Mouse (Mus musculus) hindbrain, embryonic 11.5 days (tissue): Measurements from ENCODE around the gene Pde4a. TPM values are rescaled to one million over a fixed set of nuclear protein-coding genes. Genes with fewer than 3 reads are reported as not detected.
"Not testable (repeated sequence)": the region's sequence is repeated elsewhere in the genome, so short reads cannot be mapped to it uniquely, and the experiment has no call there.

Experiments used
- ATAC-seq: fragments of 200-750 bp; cut with Nextera tagmentation; 2 replicates; pipeline ENCODE4 v1.8.0; 2017; ENCODE audit warnings: mild to moderate bottlenecking, moderate TSS enrichment, moderate library complexity; ENCODE audit not compliant: low FRiP score
- DNase-seq: peaks from one replicate; pipeline ENCODE4 v3.0.0-alpha.2; 2015; ENCODE audit warnings: low spot score
- H3K27ac ChIP-seq: fragments of 300-500 bp; sonication (generic); 2 replicates; pipeline ENCODE4 v1.5.1; 2014; ENCODE audit warnings: mild to moderate bottlenecking, low read depth, low read length
- H3K27me3 ChIP-seq: fragments of 300-500 bp; sonication (generic); 2 replicates; pipeline ENCODE4 v1.6.1; 2014; ENCODE audit warnings: mild to moderate bottlenecking, low read length, moderate library complexity, mixed read lengths; ENCODE audit not compliant: control insufficient read depth, insufficient read depth
- H3K36me3 ChIP-seq: fragments of 300-500 bp; sonication (generic); 2 replicates; pipeline ENCODE4 v1.6.1; 2014; ENCODE audit warnings: mild to moderate bottlenecking, low read length, moderate library complexity, mixed read lengths; ENCODE audit not compliant: control insufficient read depth, insufficient read depth
- H3K4me1 ChIP-seq: fragments of 300-500 bp; sonication (generic); replicated peaks from 2 replicates; pipeline ENCODE4 v1.6.1; 2014; ENCODE audit warnings: low read length, mixed read lengths; ENCODE audit not compliant: control insufficient read depth, insufficient read depth
- H3K4me2 ChIP-seq: fragments of 300-500 bp; sonication (generic); replicated peaks from 2 replicates; pipeline ENCODE4 v1.6.1; 2014; ENCODE audit warnings: mild to moderate bottlenecking, low read depth, low read length
- H3K4me3 ChIP-seq: fragments of 300-500 bp; sonication (generic); 2 replicates; pipeline ENCODE4 v1.5.1; 2014; ENCODE audit warnings: low read depth, low read length
- H3K9ac ChIP-seq: fragments of 300-500 bp; sonication (generic); 2 replicates; pipeline ENCODE4 v1.6.1; 2014; ENCODE audit warnings: low read depth, low read length
- H3K9me3 ChIP-seq: fragments of 300-500 bp; sonication (generic); 2 replicates; pipeline ENCODE4 v1.6.1; 2016; ENCODE audit warnings: low read length; ENCODE audit not compliant: control insufficient read depth
- WGBS: fragments of 180-500 bp; shearing (Covaris S2); extraction: QIAGEN DNeasy Blood & Tissue Kit; methylation state at CpG from one replicate; pipeline ENCODE4 v1.1.7; 2014; 5-methylcytosine and 5-hydroxymethylcytosine counted together
- polyA plus RNA-seq: library from polyadenylated mRNA; unstranded; fragments of >200 nt; fragmentation: Nextera tagmentation; extraction: Ambion mirVana; gene quantifications from 2 replicates; pipeline ENCODE4 v1.2.1, GENCODE M21; 2014

Gene Pde4a
- polyA plus RNA-seq, 1 experiment from 2014 or later, result 5.7 TPM

DNA sequence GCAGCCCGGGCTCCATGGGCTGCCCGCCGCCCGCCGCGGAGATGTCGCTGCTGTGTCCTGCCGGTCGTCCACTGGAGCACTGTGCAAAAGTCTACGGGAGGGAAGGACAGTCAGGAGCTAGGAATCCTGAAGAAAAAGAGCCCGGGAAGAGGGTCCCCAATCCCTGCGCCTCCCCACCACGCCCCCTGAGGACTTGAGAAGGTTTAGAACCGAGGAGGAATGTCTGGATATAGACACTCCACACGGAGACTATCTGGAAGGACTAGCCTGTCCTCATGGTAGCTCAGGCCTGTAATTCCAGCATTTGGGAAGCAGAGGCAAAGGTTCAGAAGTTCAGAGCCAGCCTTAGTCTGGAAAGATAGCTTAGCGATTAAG lies 79.6 kb downstream of the Pde4a start:
- WGBS, result 1% methylated on average over 15 of the region's 16 CpGs
- Histone ChIP-seq H3K27ac (no peak overlapping the region), H3K9ac (peak overlapping the region; percentile 54; the same call in 1 of the 2 replicates), H3K27me3 (peaks cover 76% of the 10 kb centered on the region), H3K9me3 (no peaks in the 10 kb centered on the region), H3K4me3 (peak overlapping the region; percentile 40), H3K4me2 (peak overlapping the region; percentile 77), H3K36me3 (no peaks in the 10 kb centered on the region), H3K4me1 (peaks cover 6% of the 10 kb centered on the region; the same call in 1 of the 2 replicates)
- ATAC-seq, result no peak
- DNase-seq, result no peak

GRCm38 (mm10) chr9:21246342-21246741 lies 80.8 kb downstream of the Pde4a start:
- Histone ChIP-seq H3K9me3 (no peaks in the 10 kb centered on the region), H3K4me2 (no peak overlapping the region), H3K4me3 (no peak overlapping the region), H3K27me3 (peaks cover 85% of the 10 kb centered on the region), H3K27ac (no peak overlapping the region), H3K9ac (no peak overlapping the region), H3K36me3 (no peaks in the 10 kb centered on the region), H3K4me1 (peaks cover 6% of the 10 kb centered on the region; the same call in 1 of the 2 replicates)
- DNase-seq, result no peak
- 59% methylated on average over 1 of the region's 1 CpGs for WGBS
- ATAC-seq, result no peak

DNA sequence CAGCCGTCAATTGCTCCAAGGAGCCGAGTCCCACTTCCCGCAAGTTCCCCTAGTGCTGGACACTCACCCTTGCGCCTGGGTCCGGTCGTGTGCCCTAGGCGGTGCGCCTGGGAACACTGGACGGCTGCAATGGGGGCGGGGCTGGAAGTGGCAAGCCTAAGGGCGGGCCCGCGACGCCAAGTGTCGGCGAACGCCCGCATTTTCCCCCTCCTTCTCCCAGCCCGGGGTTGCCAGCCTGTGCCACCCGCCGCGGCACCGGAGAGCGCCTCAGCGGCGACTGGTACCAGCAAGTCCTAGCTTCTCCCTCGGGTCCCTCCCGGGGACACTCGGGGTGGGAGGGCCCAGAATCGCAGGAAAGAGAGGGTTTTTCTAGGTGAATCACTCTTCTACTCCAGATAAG lies 82.8 kb downstream of the Pde4a start, which contains the start of gene S1pr5:
TSS of gene S1pr5 (minus strand) at position 118 of the 400 bp plus-strand sequence.
- 2% methylated on average over 25 of the region's 30 CpGs for WGBS
- Histone ChIP-seq H3K9me3 (no peaks in the 10 kb centered on the region), H3K4me3 (no peak within 1 kb of the TSS), H3K9ac (no peak within 1 kb of the TSS), H3K4me1 (peaks cover 6% of the 10 kb centered on the region; the same call in 1 of the 2 replicates), H3K36me3 (no peaks in the 10 kb centered on the region), H3K27me3 (peaks cover 72% of the 10 kb centered on the region), H3K4me2 (0 out of 2 replicates have a peak within 1 kb of the TSS, but pooled peaks have one; percentile 28), H3K27ac (no peak within 1 kb of the TSS)
- ATAC-seq (no peak), DNase-seq (no peak)

DNA sequence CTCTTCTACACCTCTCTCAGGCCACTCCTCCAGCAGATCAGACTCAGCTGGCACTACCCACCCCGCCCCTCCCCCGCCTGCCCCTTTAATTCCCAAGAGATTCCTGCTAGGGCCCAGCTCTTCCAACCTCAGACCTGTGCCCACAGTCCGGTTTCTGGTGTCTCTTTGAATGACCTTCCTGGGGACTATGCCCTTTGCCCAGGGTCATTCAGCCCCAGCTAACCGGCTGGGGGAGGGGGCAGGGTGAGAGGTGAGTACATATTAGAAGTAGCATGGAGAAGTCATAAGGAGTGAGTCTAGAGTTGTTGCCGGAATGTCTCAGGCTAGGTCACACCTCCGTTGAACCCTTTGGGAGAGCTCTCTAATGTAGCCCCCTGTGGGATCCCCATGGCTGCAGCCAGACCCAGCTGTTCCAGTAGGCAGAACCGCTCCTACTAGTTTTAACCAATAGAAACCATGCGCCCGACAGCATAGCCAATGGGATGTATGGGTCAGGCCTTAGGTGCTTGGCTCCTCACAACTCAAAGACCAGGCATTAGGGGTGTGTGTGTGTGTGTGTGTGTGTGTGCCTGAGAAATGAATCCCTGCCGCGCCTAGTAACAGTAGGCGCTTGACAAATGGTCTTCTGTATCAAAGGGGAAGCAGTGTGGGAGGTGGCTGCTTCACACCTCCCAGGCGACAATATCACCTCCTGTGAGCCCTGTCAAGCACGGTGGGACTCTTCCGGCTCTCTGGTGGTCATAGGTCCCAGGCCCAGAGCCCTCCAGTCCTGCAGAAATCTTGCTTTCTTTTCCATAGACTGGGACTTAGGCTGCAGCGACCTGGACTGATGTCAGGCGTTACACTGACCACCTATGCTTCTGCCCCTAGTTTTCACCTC lies 84.4 kb downstream of the Pde4a start:
- H3K9me3 ChIP-seq, result no peaks in the 10 kb centered on the region
- peaks cover 56% of the 10 kb centered on the region for H3K27me3 ChIP-seq
- H3K4me2 ChIP-seq, result no peak overlapping the region
- H3K27ac ChIP-seq, result no peak overlapping the region
- DNase-seq (no peak), ATAC-seq (no peak)
- no peak overlapping the region for H3K9ac ChIP-seq
- H3K36me3 ChIP-seq, result no peaks in the 10 kb centered on the region
- 32% methylated on average over 17 of the region's 17 CpGs for WGBS
- no peak overlapping the region for H3K4me3 ChIP-seq
- peaks cover 3% of the 10 kb centered on the region; the same call in 1 of the 2 replicates for H3K4me1 ChIP-seq

- DNase-seq (no peak), ATAC-seq (no peak)
- 69% methylated on average over 2 of the region's 2 CpGs for WGBS
- H3K9me3 ChIP-seq, result no peaks in the 10 kb centered on the region
- no peak overlapping the region for H3K27ac ChIP-seq
- H3K4me2 ChIP-seq, result no peak overlapping the region
- H3K27me3 ChIP-seq, result peaks cover 50% of the 10 kb centered on the region
- H3K9ac ChIP-seq, result no peak overlapping the region
- H3K4me1 ChIP-seq, result 0 out of 2 replicates have a peak, but pooled peaks cover 3% of the 10 kb centered on the region
- no peaks in the 10 kb centered on the region for H3K36me3 ChIP-seq
- H3K4me3 ChIP-seq, result no peak overlapping the region
Measured at GRCm38 (mm10) chr9:21250509-21250908, 85.0 kb downstream of the Pde4a start.

DNA sequence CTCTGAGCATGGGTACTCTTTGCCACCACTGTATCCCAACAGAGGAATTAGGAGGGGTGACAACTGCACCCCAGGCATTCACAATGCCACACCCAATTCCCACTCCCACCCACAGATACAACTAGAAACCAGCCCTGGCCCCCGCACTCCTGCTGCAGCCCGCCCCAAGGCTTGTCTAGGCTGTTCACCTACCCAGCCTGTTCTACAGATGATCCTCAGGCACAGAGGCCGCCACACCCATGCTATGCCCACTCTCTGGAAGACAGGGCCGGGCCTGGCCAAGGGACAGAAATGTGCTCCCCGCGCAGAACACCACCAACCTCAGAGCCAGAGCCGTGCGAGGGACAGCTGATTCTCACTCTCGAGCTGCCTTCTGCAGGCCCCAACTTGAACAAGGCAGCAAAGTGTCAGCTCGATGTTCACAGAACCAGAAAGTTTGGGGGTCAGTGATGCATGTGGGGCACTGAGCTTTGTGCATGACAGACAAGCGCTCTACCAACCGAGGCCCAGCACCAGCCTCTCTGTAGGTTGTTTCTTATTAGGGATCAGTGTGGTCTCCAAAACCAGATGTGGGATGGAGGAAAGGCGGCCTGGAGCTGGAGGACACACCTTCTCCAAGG lies 85.7 kb downstream of the Pde4a start:
- H3K27ac ChIP-seq, result no peak overlapping the region
- DNase-seq (no peak), ATAC-seq (no peak)
- H3K36me3 ChIP-seq, result no peaks in the 10 kb centered on the region
- no peaks in the 10 kb centered on the region for H3K9me3 ChIP-seq
- WGBS, result 67% methylated on average over 13 of the region's 13 CpGs
- H3K4me1 ChIP-seq, result 0 out of 2 replicates have a peak, but pooled peaks cover 3% of the 10 kb centered on the region
- no peak overlapping the region for H3K4me3 ChIP-seq
- H3K4me2 ChIP-seq, result no peak overlapping the region
- H3K9ac ChIP-seq, result no peak overlapping the region
- peaks cover 43% of the 10 kb centered on the region for H3K27me3 ChIP-seq

DNA sequence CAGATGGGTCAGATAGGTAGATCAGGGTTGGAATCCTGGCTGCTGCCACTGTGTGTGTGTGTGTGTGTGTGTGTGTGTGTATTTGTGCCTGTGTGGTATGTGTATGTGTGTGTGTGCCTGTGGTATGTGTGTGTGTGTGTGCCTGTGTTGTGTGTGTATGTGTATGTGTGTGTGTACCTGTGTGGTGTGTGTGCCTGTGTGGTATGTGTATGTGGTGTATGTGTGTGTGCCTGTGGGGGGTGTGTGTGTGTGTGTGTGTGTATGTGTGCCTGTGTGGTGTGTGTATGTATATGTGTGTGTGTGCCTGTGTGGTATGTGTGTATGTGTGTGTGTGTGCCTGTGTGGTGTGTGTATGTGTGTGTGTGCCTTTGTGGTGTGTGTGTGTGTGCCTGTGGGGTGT lies 89.2 kb downstream of the Pde4a start:
- no peaks in the 10 kb centered on the region for H3K9me3 ChIP-seq
- no peak for DNase-seq

GRCm38 (mm10) chr9:21256349-21256748 lies 90.8 kb downstream of the Pde4a start:
- not testable (repeated sequence) for H3K9ac ChIP-seq, H3K9me3 ChIP-seq, H3K4me2 ChIP-seq, DNase-seq, H3K4me1 ChIP-seq, ATAC-seq, H3K27me3 ChIP-seq, H3K36me3 ChIP-seq, H3K27ac ChIP-seq, H3K4me3 ChIP-seq
- WGBS, result 78% methylated on average over 4 of the region's 4 CpGs

More for the DNA sequence above, 89.2 kb downstream of the Pde4a start:
- H3K4me2 ChIP-seq, result no peak overlapping the region
- no peaks in the 10 kb centered on the region for H3K36me3 ChIP-seq
- ATAC-seq, result no peak
- H3K27ac ChIP-seq, result no peak overlapping the region
- no peak overlapping the region for H3K4me3 ChIP-seq
- H3K9ac ChIP-seq, result no peak overlapping the region
- peaks cover 12% of the 10 kb centered on the region for H3K27me3 ChIP-seq
- no peaks in the 10 kb centered on the region for H3K4me1 ChIP-seq
